10 mouse cellular contexts compared by ENCODE assay signal in genomic region chr13:59673597-59673996, GRCm38 (mm10). TPM values are rescaled to one million over a fixed set of nuclear protein-coding genes. Genes with fewer than 3 reads are reported as not detected.
DNase-seq lines count a peak whose midpoint lies in the region; ATAC-seq and TF ChIP-seq lines count a peak whose summit lies in the region.
"Had no signal": no experiment of that assay in that cellular context is flagged by ENCODE, and none has a peak within 500 bp of the region (broad histone marks: within the 10 kb centered on the region; RNA-seq: fewer than 3 reads in every experiment).

No protein-coding gene starts in this region.

- WGBS in cerebellum, adult 2 months = 50% methylated on average over 7 of the region's 7 CpGs
- WGBS in embryonic facial prominence, embryonic 11.5 days = 34% methylated on average over 7 of the region's 7 CpGs
- 23% methylated on average over 7 of the region's 7 CpGs for WGBS in hindbrain, postnatal 0 days
- WGBS in midbrain, embryonic 13.5 days = 13% methylated on average over 7 of the region's 7 CpGs

- no peak for TF ChIP-seq POLR2A in cerebellum, adult 2 months (IDR thresholded peaks at IDR 0.05; ENCODE audit: borderline replicate concordance, insufficient read depth, low read length)

- H3K9ac ChIP-seq in embryonic facial prominence, embryonic 11.5 days (replicated peaks; ENCODE audit: low read length) = peak overlapping the region; percentile 58
- H3K9ac ChIP-seq in hindbrain, postnatal 0 days (replicated peaks; ENCODE audit: low read length) = no peak overlapping the region
- H3K9ac ChIP-seq in midbrain, embryonic 13.5 days (replicated peaks) = peak overlapping the region; percentile 85

- TF ChIP-seq CTCF in cerebellum, adult 2 months (IDR thresholded peaks at IDR 0.05; ENCODE audit: borderline replicate concordance, insufficient read depth, low read depth, low read length) = no peak
- TF ChIP-seq CTCF in hindbrain, postnatal 0 days (IDR thresholded peaks at IDR 0.05; ENCODE audit: low read depth) = no peak

- no peaks in the 10 kb centered on the region for H3K9me3 ChIP-seq in embryonic facial prominence, embryonic 11.5 days (replicated peaks; ENCODE audit: control insufficient read depth, low read length)
- no peaks in the 10 kb centered on the region for H3K9me3 ChIP-seq in hindbrain, postnatal 0 days (ENCODE audit: low read length)
- H3K9me3 ChIP-seq in midbrain, embryonic 13.5 days = no peaks in the 10 kb centered on the region

- H3K4me3 ChIP-seq in cerebellum, adult 2 months (replicated peaks; ENCODE audit: insufficient read depth, low read depth, low read length) = peak overlapping the region; percentile 19
- H3K4me3 ChIP-seq in embryonic facial prominence, embryonic 11.5 days (ENCODE audit: low read depth, low read length) = peak overlapping the region; percentile 22
- H3K4me3 ChIP-seq in hindbrain, postnatal 0 days (ENCODE audit: low read length) = no peak overlapping the region
- H3K4me3 ChIP-seq in midbrain, embryonic 13.5 days (replicated peaks) = peak overlapping the region; percentile 70

- H3K4me1 ChIP-seq in cerebellum, adult 2 months (ENCODE audit: control insufficient read depth, insufficient read depth, low read length) = peaks cover 11% of the 10 kb centered on the region; the same call in 1 of the 2 replicates
- no peaks in the 10 kb centered on the region for H3K4me1 ChIP-seq in embryonic facial prominence, embryonic 11.5 days (ENCODE audit: control insufficient read depth, insufficient read depth, low read length)
- 0 out of 2 replicates have a peak, but pooled peaks cover 3% of the 10 kb centered on the region for H3K4me1 ChIP-seq in hindbrain, postnatal 0 days (ENCODE audit: insufficient read depth, low read length)
- peaks cover 33% of the 10 kb centered on the region for H3K4me1 ChIP-seq in midbrain, embryonic 13.5 days (replicated peaks)

- no peaks in the 10 kb centered on the region for H3K27me3 ChIP-seq in cerebellum, adult 2 months (ENCODE audit: control insufficient read depth, insufficient read depth, low read length)
- H3K27me3 ChIP-seq in embryonic facial prominence, embryonic 11.5 days (ENCODE audit: control insufficient read depth, insufficient read depth, low read length) = no peaks in the 10 kb centered on the region
- no peaks in the 10 kb centered on the region for H3K27me3 ChIP-seq in hindbrain, postnatal 0 days (ENCODE audit: insufficient read depth, low read length)
- no peaks in the 10 kb centered on the region for H3K27me3 ChIP-seq in midbrain, embryonic 13.5 days

- peak overlapping the region; percentile 41 for H3K4me2 ChIP-seq in embryonic facial prominence, embryonic 11.5 days (ENCODE audit: low read depth, low read length)
- H3K4me2 ChIP-seq in hindbrain, postnatal 0 days (ENCODE audit: low read depth, low read length) = peak overlapping the region; percentile 80; the same call in 1 of the 2 replicates
- peak overlapping the region; percentile 75 for H3K4me2 ChIP-seq in midbrain, embryonic 13.5 days (replicated peaks)

- intact Hi-C loops in left cerebral cortex, postnatal 10 days (cut with DNase I) = no loop called here

- H3K36me3 ChIP-seq in embryonic facial prominence, embryonic 11.5 days (replicated peaks; ENCODE audit: control insufficient read depth, insufficient read depth, low read depth, low read length) = no peaks in the 10 kb centered on the region
- no peaks in the 10 kb centered on the region for H3K36me3 ChIP-seq in hindbrain, postnatal 0 days (ENCODE audit: insufficient read depth, low read length)
- H3K36me3 ChIP-seq in midbrain, embryonic 13.5 days = no peaks in the 10 kb centered on the region

- ATAC-seq in embryonic facial prominence, embryonic 11.5 days (replicated peaks; ENCODE audit: insufficient number of reproducible peaks, low FRiP score, low TSS enrichment, low read depth) = no peak
- no peak for ATAC-seq in hindbrain, postnatal 0 days
- no peak for ATAC-seq in midbrain, embryonic 13.5 days

- peak overlapping the region; percentile 59; the same call in 1 of the 2 replicates for H3K27ac ChIP-seq in cerebellum, adult 2 months (ENCODE audit: insufficient read depth, low read length)
- no peak overlapping the region for H3K27ac ChIP-seq in embryonic facial prominence, embryonic 11.5 days (replicated peaks; ENCODE audit: low read depth, low read length)
- no peak overlapping the region for H3K27ac ChIP-seq in hindbrain, postnatal 0 days
- H3K27ac ChIP-seq in midbrain, embryonic 13.5 days = peak overlapping the region; percentile 90

- no peak for DNase-seq in cerebellum, adult 2 months
- no peak for DNase-seq in cerebellum, adult 11-12 months
- no peak for DNase-seq in embryonic facial prominence, embryonic 11.5 days (ENCODE audit: low spot score)
- no peak for DNase-seq in hindbrain, postnatal 0 days (ENCODE audit: low spot score)
- DNase-seq in yolk sac, embryonic 10.5 days (ENCODE audit: low spot score) = no peak
- no peak for DNase-seq in left cerebral cortex, postnatal 10 days (ENCODE audit: extremely low spot score in 1 of 2, low spot score in 2 of 2)
- no peak for DNase-seq in right cerebral cortex, adult 2 months (ENCODE audit: low spot score in 2 of 2)
- DNase-seq: cerebellum, adult 9-11 months had no signal

RNA-seq across cellular contexts. Expression of gene Golm1, which starts 2.0 kb away (rescaled TPM):
- 23.3 and 27.8 TPM in 2 replicates for polyA plus RNA-seq in cerebellum, adult 2 months (2012; rRNA removed)
- 88.0 and 97.5 TPM in 2 replicates for polyA plus RNA-seq in embryonic facial prominence, embryonic 11.5 days (2014; fragmentation: Nextera tagmentation; extraction: Ambion mirVana)
- 16.8 and 17.9 TPM in 2 replicates for total RNA-seq in hindbrain, postnatal 0 days (2014; rRNA removed)
- polyA plus RNA-seq in hindbrain, postnatal 0 days (2015; fragmentation: Nextera tagmentation; extraction: Ambion mirVana) = 20.2 and 22.9 TPM in 2 replicates
- polyA plus RNA-seq in midbrain, embryonic 13.5 days (2015; fragmentation: Nextera tagmentation; extraction: Ambion mirVana) = 76.2 and 77.0 TPM in 2 replicates
- 10 to 100 TPM; 15.5 to 15.9 TPM for total RNA-seq in left cerebral cortex, postnatal 10 days (2021)

RNA-seq across cellular contexts. Expression of gene 4921517D22Rik, which starts 20.3 kb away (rescaled TPM):
- polyA plus RNA-seq in cerebellum, adult 2 months (2012; rRNA removed) = not detected in 2 replicates
- not detected in 2 replicates for polyA plus RNA-seq in embryonic facial prominence, embryonic 11.5 days (2014; fragmentation: Nextera tagmentation; extraction: Ambion mirVana)
- not detected in 2 replicates for total RNA-seq in hindbrain, postnatal 0 days (2014; rRNA removed)
- not detected in 2 replicates for polyA plus RNA-seq in hindbrain, postnatal 0 days (2015; fragmentation: Nextera tagmentation; extraction: Ambion mirVana)
- not detected in 2 replicates for polyA plus RNA-seq in midbrain, embryonic 13.5 days (2015; fragmentation: Nextera tagmentation; extraction: Ambion mirVana)
- total RNA-seq in left cerebral cortex, postnatal 10 days (2021) = not detected
- polyA plus RNA-seq: large intestine, adult 2 months had no signal

RNA-seq across cellular contexts. Expression of gene Spata31d1a, which starts 36.5 kb away (rescaled TPM):
- polyA plus RNA-seq in cerebellum, adult 2 months (2012; rRNA removed) = 0.03 and 0.25 TPM in 2 replicates
- polyA plus RNA-seq in embryonic facial prominence, embryonic 11.5 days (2014; fragmentation: Nextera tagmentation; extraction: Ambion mirVana) = 0.11 TPM in 1 of 2 replicates, not detected in the other
- not detected in 2 replicates for total RNA-seq in hindbrain, postnatal 0 days (2014; rRNA removed)
- 0.09 and 0.16 TPM in 2 replicates for polyA plus RNA-seq in hindbrain, postnatal 0 days (2015; fragmentation: Nextera tagmentation; extraction: Ambion mirVana)
- polyA plus RNA-seq in midbrain, embryonic 13.5 days (2015; fragmentation: Nextera tagmentation; extraction: Ambion mirVana) = 0.07 and 0.12 TPM in 2 replicates
- total RNA-seq in left cerebral cortex, postnatal 10 days (2021) = under 1 TPM; 0.19 to 0.20 TPM
- polyA plus RNA-seq: large intestine, adult 2 months had no signal

RNA-seq across cellular contexts. Expression of gene Spata31d1b, which starts 38.5 kb away (rescaled TPM):
- polyA plus RNA-seq in cerebellum, adult 2 months (2012; rRNA removed) = not detected in 2 replicates
- polyA plus RNA-seq in embryonic facial prominence, embryonic 11.5 days (2014; fragmentation: Nextera tagmentation; extraction: Ambion mirVana) = not detected in 2 replicates
- 0.21 TPM in 1 of 2 replicates, not detected in the other for total RNA-seq in hindbrain, postnatal 0 days (2014; rRNA removed)
- polyA plus RNA-seq in hindbrain, postnatal 0 days (2015; fragmentation: Nextera tagmentation; extraction: Ambion mirVana) = not detected in 2 replicates
- not detected in 2 replicates for polyA plus RNA-seq in midbrain, embryonic 13.5 days (2015; fragmentation: Nextera tagmentation; extraction: Ambion mirVana)
- total RNA-seq in left cerebral cortex, postnatal 10 days (2021) = not detected
- polyA plus RNA-seq: large intestine, adult 2 months had no signal

RNA-seq across cellular contexts. Expression of gene Spata31d1d, which starts 58.0 kb away (rescaled TPM):
- 0.03 TPM in 2 replicates for polyA plus RNA-seq in cerebellum, adult 2 months (2012; rRNA removed)
- polyA plus RNA-seq in embryonic facial prominence, embryonic 11.5 days (2014; fragmentation: Nextera tagmentation; extraction: Ambion mirVana) = not detected in 2 replicates
- total RNA-seq in hindbrain, postnatal 0 days (2014; rRNA removed) = not detected in 2 replicates
- not detected in 2 replicates for polyA plus RNA-seq in hindbrain, postnatal 0 days (2015; fragmentation: Nextera tagmentation; extraction: Ambion mirVana)
- not detected in 2 replicates for polyA plus RNA-seq in midbrain, embryonic 13.5 days (2015; fragmentation: Nextera tagmentation; extraction: Ambion mirVana)
- total RNA-seq in left cerebral cortex, postnatal 10 days (2021) = not detected
- polyA plus RNA-seq: large intestine, adult 2 months had no signal

Comparison
In these comparisons a context has a peak if more than half of its experiments do, and no peak if none do; other contexts are left out.
1. H3K27ac ChIP-seq: peak in cerebellum, adult 2 months (single experiment) and midbrain, embryonic 13.5 days (single experiment); none in embryonic facial prominence, embryonic 11.5 days (single experiment) and hindbrain, postnatal 0 days (single experiment).
2. Peak in every context shown above with its lines, with median percentiles within 50 percentile points of each other: H3K4me2 ChIP-seq.